Mouse (Mus musculus) retina, embryonic 14.5 days (tissue): ENCODE measurements around the gene Vmn1r85.

Experiments used
- DNase-seq: peaks from one replicate; pipeline ENCODE4 v3.0.0-alpha.2; 2015; ENCODE audit warnings: low spot score

The Vmn1r85 gene

GRCm38 (mm10) chr7:13095073-13095472 lies at the start of gene Vmn1r85:
Vmn1r85 (minus strand) TSS chr7:13095173.
- no peak for DNase-seq

GRCm38 (mm10) chr7:13140057-13140456 lies 45.1 kb upstream of the Vmn1r85 start, which contains the start of gene Vmn1r87:
Vmn1r87 (minus strand) TSS chr7:13140157.
- no peak for DNase-seq

- no peak for DNase-seq
Observed at GRCm38 (mm10) chr7:13137340-13137739, 42.4 kb upstream of the Vmn1r85 start.

GRCm38 (mm10) chr7:13131856-13132255 lies 36.9 kb upstream of the Vmn1r85 start:
- no peak for DNase-seq

GRCm38 (mm10) chr7:13123554-13124153 lies 28.7 kb upstream of the Vmn1r85 start:
- DNase-seq, result peak; percentile 7

- DNase-seq, result no peak
Observed at GRCm38 (mm10) chr7:13119817-13120216, 24.8 kb upstream of the Vmn1r85 start, which contains the start of gene Vmn1r86. Vmn1r86 (minus strand) TSS chr7:13119917.

- DNase-seq, result no peak
Observed at GRCm38 (mm10) chr7:13072293-13072692, 22.7 kb downstream of the Vmn1r85 start.

GRCm38 (mm10) chr7:13063399-13063798 lies 31.6 kb downstream of the Vmn1r85 start:
- peak; percentile 30 for DNase-seq

GRCm38 (mm10) chr7:13059536-13059935 lies 35.4 kb downstream of the Vmn1r85 start:
- DNase-seq, result no peak

- DNase-seq, result peak; percentile 44
Observed at GRCm38 (mm10) chr7:13056913-13057700, 37.9 kb downstream of the Vmn1r85 start.

GRCm38 (mm10) chr7:13054287-13055010 lies 40.5 kb downstream of the Vmn1r85 start, which contains the start of gene Mzf1:
Mzf1 (minus strand) TSS chr7:13054764.
- peak; percentile 96 for DNase-seq

- no peak for DNase-seq
Observed at GRCm38 (mm10) chr7:13053961-13054286, 41.0 kb downstream of the Vmn1r85 start.

GRCm38 (mm10) chr7:13053501-13053900 lies 41.5 kb downstream of the Vmn1r85 start:
- DNase-seq, result no peak

GRCm38 (mm10) chr7:13053001-13053400 lies 42.0 kb downstream of the Vmn1r85 start:
- DNase-seq, result no peak

GRCm38 (mm10) chr7:13046084-13046483 lies 48.9 kb downstream of the Vmn1r85 start:
- DNase-seq, result peak; percentile 84

GRCm38 (mm10) chr7:13044254-13044625 lies 50.7 kb downstream of the Vmn1r85 start:
- no peak for DNase-seq

GRCm38 (mm10) chr7:13043445-13044253 lies 51.3 kb downstream of the Vmn1r85 start:
- no peak for DNase-seq

- no peak for DNase-seq
Observed at GRCm38 (mm10) chr7:13043120-13043444, 51.9 kb downstream of the Vmn1r85 start.

- no peak for DNase-seq
Observed at GRCm38 (mm10) chr7:13042511-13042910, 52.5 kb downstream of the Vmn1r85 start.

- no peak for DNase-seq
Observed at GRCm38 (mm10) chr7:13041256-13041655, 53.7 kb downstream of the Vmn1r85 start.

GRCm38 (mm10) chr7:13039181-13039580 lies 55.8 kb downstream of the Vmn1r85 start:
- no peak for DNase-seq

- DNase-seq, result no peak
Observed at GRCm38 (mm10) chr7:13038621-13039169, 56.3 kb downstream of the Vmn1r85 start.
